Mouse (Mus musculus) kidney, adult 18-20 months (tissue): Measurements from ENCODE around the gene Ppm1j.
"Not testable (repeated sequence)": the region's sequence is repeated elsewhere in the genome, so short reads cannot be mapped to it uniquely, and the experiment has no call there.

Experiments used
- DNase-seq: peaks from one replicate; pipeline ENCODE4 v3.0.0; 2021

Ppm1j gene

GRCm38 (mm10) chr3:104780561-104781420 lies at the start of gene Ppm1j:
Gene Ppm1j, plus strand, starts transcription at chr3:104781056.
- DNase-seq: peak; percentile 86

- no peak for DNase-seq
Measured at GRCm38 (mm10) chr3:104732907-104733306, 47.9 kb upstream of the Ppm1j start.

- DNase-seq: no peak
Measured at GRCm38 (mm10) chr3:104734654-104735053, 46.2 kb upstream of the Ppm1j start.

- no peak for DNase-seq
Measured at GRCm38 (mm10) chr3:104741954-104742353, 38.9 kb upstream of the Ppm1j start.

DNA sequence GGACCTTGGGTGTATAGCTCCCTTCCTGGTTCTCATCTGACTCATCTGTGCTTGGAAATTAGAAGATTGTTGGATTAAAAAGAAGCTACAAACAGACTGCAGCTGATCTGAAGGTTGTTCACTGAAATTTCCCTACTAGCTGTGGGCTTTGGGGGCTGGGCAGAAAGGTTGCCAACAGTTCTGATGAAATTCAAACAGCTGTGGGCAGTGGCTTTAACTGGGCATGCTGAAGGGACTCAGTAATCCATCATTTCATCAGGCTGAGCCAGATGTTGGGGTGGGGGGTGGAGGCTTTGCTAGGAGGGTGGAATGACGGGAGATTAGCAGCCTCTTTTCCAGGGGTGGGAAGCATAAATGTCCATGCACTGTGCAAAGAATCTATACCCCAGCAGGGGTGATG lies 37.7 kb upstream of the Ppm1j start:
- DNase-seq: no peak

- no peak for DNase-seq
Measured at GRCm38 (mm10) chr3:104743864-104744263, 37.0 kb upstream of the Ppm1j start.

- not testable (repeated sequence) for DNase-seq
Measured at GRCm38 (mm10) chr3:104752845-104753244, 28.0 kb upstream of the Ppm1j start.

- DNase-seq: peak; percentile 63
Measured at GRCm38 (mm10) chr3:104758406-104758805, 22.4 kb upstream of the Ppm1j start.

DNA sequence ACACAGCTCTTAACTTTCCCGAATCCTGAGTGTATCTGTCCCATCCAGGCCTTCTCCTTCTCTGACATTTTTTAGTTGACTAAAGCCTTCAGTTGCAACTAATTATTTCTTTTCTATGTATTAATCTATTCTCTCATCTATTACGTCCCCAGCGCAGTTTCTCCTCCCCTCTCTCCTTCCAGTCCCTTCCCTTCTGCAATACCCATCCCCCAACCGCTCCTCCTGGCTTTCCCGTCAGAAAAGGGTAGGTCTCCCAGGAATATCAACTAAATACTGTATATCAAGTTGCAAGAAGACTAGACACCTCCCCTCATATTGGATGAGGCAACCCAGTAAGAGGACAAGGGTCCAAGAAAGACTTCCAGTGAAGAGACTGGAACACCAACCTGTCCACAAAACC lies 22.0 kb upstream of the Ppm1j start:
- DNase-seq: no peak

GRCm38 (mm10) chr3:104762103-104762863 lies 18.6 kb upstream of the Ppm1j start:
- not testable (repeated sequence) for DNase-seq

- DNase-seq: peak; percentile 19
Measured at GRCm38 (mm10) chr3:104765021-104765420, 15.8 kb upstream of the Ppm1j start.

- DNase-seq: no peak
Measured at GRCm38 (mm10) chr3:104767141-104767540, 13.7 kb upstream of the Ppm1j start.

DNA sequence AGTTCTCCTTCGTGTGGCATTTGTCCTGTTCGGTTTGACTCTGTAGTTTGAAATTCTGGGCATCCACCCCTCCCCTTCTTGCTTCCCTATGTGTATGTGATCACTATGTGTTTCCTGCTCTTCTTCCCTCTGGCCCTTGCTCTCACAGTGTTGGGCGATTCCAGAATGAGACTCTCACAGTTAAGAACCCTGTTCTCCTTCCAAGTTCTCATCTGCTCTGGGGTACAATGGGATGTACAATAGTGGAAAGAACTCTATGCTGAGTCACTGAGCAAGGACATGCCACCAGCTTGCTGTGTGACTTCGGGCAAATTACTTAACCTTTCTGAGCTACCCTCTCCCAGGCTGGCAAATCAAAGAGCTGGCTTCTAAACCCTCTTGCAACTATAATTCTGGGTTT lies 13.1 kb upstream of the Ppm1j start:
- DNase-seq: no peak

GRCm38 (mm10) chr3:104769135-104769534 lies 11.7 kb upstream of the Ppm1j start:
- no peak for DNase-seq

DNA sequence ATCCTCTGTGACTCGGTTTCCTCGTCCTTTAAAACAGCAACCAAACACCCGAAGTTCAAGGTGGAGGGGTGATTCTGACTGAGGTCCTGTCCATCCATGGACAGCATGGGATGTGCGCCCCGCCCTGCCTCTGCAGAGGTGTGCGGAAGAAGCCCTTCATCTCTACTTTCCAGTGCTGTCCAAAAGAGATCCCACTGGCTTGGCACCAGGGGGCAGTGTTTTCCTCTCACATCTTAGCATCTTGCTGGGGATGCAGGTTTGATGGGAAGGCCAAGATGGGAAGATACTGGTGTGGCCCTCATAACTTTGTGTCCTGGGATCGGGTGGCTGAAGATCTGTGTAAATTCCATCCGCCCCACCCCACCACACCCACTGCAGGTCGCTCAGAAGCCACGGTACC lies 10.8 kb upstream of the Ppm1j start:
- peak; percentile 53 for DNase-seq

- no peak for DNase-seq
Measured at GRCm38 (mm10) chr3:104770918-104771317, 9.9 kb upstream of the Ppm1j start.

DNA sequence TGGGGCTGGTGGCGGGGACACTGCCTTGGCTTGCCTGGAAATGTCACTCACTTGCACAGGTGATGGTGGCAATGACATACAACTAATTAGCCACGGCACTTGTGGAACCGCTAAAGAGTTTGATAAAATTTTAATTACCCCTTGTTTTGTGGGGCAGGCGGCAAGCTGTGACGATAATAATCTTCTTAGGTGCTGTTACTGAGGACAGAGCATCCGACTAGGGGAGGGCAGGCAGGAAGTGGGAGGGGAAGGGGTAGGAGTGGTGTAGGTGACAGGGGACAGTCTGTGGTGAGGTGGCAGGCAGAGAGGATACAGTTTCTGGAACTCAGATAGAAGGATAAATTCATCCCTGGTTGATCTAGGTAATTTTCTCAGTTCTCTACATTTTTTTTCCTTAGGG lies 9.4 kb upstream of the Ppm1j start:
- no peak for DNase-seq

GRCm38 (mm10) chr3:104773301-104773700 lies 7.6 kb upstream of the Ppm1j start:
- no peak for DNase-seq

DNA sequence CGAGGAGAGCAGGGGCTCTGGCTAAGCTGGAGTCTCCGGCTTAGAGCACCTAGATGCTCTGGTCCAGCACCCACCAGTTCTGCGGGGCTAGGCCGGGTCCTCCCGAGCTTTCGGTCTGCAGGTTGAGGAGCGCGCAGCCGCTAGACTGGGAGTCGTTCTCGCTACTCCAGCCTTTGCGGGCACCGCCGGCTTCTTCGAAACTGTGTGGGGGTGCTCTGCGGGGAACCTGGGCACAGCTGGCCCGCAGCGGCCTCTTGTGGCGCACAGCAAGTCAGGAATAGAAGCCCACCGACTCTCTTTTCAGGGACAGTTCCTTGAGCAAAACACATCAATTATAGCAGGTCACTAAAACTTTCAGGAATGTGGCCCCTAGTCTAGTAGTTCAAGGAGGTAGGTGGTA lies 3.5 kb upstream of the Ppm1j start:
- peak; percentile 13 for DNase-seq

GRCm38 (mm10) chr3:104779949-104780348 lies 907 bp upstream of the Ppm1j start:
- peak; percentile 46 for DNase-seq

DNA sequence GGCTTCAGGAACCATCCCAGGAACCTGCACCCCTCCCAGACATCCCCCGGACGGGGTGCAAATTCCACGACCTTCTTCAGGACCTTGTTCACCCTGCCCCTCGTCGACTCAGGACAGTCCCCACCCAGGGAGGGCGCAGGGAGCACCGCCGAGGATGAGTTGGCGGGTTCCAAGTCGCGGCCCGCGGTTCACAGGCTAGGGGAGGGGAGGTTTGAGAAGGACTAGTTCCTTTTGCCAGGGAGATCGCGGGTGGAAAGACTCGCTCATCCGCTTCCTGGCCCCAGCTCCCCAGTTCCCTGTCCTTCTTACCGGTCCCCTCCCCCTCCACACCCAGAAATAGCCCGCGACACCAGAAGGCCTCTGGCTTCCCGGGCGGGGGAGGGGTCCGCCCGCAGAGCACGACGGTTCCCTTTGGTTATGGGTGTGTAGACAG lies 631 bp downstream of the Ppm1j start, which contains the start of gene Fam19a3:
TSS of gene Fam19a3 (minus strand) at position 370 of the 433 bp plus-strand sequence.
- DNase-seq: peak; percentile 42

DNA sequence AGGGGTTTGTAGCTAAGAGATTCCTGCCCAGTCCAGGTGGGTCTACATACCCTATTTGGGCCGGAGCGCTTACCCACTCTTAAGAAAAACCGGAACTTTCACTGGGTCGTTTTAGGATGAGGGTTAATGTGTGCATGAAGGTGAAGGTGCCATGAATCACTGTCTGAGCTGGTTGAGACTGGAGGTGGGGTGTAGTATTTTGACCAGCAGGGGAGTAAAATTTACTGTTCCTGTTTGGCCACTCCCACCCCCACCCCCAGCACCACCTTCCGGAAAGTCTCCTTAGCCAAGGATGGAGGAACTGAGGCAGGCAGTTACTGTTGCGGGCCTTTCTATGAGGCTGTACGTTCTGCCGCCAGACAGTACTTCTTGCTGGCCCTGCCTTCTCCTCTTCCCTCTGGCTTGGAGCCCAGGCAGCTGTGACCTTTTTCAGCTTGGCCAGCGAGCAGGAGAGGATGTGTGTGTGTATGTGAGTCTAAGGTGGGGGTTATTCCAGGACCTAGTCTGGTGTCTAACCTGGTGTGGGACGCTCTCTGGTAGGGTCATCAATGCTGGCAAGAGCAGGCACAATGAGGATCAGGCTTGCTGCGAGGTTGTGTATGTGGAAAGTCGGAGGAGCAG lies 1.3 kb downstream of the Ppm1j start:
- DNase-seq: peak; percentile 71

GRCm38 (mm10) chr3:104783971-104784500 lies 3.2 kb downstream of the Ppm1j start:
- no peak for DNase-seq
